Mouse (Mus musculus) embryo, embryonic 11 days (tissue): ENCODE measurements at regions not wholly inside any gene's neighbourhood (a gene's known extent, or its start where the extent isn't known, plus 50 kb on each side); places are given as distances from the start of the nearest gene placed in this dataset.
A peak's percentile ranks its signal among the peaks of the same experiment; 100 is the strongest.

ENCODE experiments used
- DNase-seq: peaks from one replicate; pipeline ENCODE4 v3.0.0-alpha.2; 2015

- DNase-seq = no peak
These were observed 309.2 kb upstream of the Nectin3 start for GRCm38 (mm10) chr16:46807476-46807875.

GRCm38 (mm10) chr16:46776367-46776766, 278.0 kb upstream of the Nectin3 start:
- DNase-seq = no peak

DNA sequence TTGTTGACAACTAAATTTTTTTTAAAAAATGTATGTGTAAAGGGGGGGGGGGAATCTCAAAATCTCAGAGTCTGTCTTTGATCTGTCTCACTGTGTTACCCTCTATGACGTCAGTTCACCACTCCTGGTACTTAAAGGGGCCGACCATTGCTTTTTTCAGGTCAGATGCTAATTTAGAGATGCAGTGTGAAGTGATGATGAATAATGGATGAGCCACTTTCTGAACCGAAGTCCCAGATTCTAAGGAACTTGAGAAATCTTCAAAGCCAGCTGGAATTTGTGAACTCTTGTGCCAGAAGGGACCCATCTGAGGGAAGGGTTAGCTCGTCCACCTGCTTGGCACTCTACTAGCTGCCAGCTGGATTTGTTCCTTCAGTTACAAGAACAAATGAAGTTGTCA, 271.1 kb upstream of the Nectin3 start:
- peak; percentile 5 for DNase-seq

- DNase-seq = no peak
These were observed 270.1 kb upstream of the Nectin3 start for GRCm38 (mm10) chr16:46768376-46768775.

DNA sequence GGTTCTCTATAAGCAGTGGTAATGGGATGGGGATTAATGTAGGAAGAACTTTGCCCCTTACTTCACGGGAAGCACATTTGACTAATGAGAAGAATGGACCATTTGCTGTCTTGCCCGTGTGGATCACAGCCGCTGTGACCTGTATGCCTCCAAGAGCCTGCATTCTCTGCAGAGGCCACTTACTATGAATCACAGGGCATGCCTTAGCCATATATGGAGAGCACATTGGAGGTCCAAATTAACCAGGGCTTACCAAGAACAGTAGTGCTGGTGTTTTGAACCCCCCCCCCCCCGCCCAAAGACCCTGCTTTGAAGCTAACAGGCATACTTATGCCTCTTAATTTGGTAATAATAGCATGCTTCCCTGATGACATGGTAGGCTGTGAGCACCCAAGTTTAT, 236.8 kb upstream of the Nectin3 start:
- DNase-seq = no peak

DNA sequence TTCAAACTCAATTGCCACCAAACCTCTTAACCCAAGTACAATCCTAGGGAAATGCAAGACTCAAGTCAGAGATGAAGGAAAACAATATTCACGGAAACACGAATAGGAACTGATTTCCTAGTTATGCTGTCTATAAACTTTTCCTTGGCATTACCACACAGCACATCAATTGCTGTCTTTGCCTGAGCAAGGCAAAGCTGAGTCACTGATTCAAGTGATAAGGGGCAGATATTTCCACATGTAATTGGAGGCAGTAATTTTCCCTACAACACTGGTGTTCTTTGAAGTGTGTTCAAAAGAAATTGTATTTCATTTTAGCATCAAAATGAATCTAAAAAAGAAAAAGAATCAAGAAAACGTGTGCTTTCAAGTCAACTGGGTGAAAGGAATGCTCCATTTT, 230.1 kb upstream of the Nectin3 start:
- DNase-seq = no peak

DNA sequence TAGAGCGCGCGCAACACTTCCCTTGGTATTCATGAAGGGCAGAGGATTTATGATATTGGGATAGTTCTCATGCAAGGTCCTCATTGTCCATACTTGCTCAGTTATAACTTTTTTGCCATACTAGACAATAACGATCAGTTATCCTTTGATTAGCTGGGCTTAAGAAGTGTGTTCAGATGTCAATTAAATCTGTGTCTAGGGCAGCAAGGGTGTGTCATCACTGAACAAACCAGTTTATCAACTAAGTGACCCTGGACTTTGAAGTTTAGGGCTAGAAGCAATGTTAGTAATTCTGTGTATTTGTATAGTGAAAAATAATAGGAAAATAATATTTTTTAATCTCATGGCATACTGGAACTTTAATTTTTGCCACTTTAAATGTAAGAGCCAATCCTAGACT, 225.3 kb upstream of the Nectin3 start:
- no peak for DNase-seq

GRCm38 (mm10) chr16:46679787-46680186, 181.5 kb upstream of the Nectin3 start:
- DNase-seq = no peak

- DNase-seq = no peak
These were observed 171.3 kb upstream of the Nectin3 start for GRCm38 (mm10) chr16:46669590-46669989.

DNA sequence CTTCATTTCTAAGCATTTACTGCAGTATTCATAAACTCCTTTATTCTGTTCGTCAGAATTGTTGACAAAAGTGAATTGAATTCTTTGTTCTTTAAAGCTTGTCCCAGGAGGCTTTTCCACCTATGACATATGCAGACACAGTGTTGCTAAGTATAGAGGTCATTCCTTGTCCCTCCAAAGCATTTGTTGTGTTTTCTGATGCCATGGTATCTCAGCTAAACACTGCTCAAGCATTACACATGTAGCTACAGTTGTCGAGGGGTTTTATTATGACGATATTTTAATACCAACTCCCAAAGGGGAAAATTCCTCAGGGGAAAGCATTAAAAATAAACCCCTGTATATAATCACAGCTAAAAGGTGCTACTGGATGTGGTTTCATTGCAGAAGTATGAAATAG, 167.2 kb upstream of the Nectin3 start:
- DNase-seq = no peak

- no peak for DNase-seq
These were observed 164.7 kb upstream of the Nectin3 start for GRCm38 (mm10) chr16:46663008-46663407.

- no peak for DNase-seq
These were observed 156.7 kb upstream of the Nectin3 start for GRCm38 (mm10) chr16:46655041-46655440.

- peak; percentile 13 for DNase-seq
These were observed 127.5 kb upstream of the Nectin3 start for GRCm38 (mm10) chr16:46625807-46626206.

- DNase-seq = no peak
These were observed 124.9 kb upstream of the Nectin3 start for GRCm38 (mm10) chr16:46623246-46623645.

GRCm38 (mm10) chr16:46619871-46620270, 121.5 kb upstream of the Nectin3 start:
- no peak for DNase-seq

DNA sequence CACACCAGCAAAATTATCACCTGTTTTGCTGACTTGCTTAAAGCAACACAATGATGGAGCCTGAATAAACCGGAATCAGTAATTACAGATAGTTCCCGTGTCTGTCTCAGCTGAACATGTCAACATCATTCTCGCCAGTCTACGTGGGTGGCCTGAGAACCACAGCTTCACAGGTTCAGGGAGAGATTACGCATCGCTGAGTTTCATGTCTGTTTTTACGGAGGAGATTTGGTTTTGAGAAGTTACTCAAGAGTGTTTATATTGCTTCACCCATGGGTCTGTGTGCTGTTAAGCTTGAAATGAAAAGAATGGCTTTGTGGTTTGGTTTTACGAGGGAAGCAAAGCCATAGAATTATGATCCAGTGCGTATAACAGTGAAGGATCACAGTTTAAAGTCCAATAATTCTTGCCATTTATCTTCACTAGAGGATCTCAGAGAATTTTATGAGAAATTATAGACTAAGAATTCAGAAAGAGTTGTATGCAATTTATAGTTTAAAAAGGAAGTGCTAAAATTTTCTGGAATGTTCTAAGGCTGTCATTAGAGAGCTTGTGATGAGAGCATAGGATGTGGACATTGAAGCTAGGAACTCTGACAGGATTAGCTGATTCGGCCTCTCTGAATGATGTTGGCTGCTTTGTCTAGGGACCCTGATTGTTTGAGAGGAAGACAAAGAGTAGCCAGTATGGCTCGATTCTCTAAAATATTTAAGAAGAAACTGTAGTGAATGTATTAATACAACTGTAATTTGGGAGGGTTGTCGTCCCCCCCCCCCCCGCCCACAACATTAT, 119.4 kb upstream of the Nectin3 start:
- peak; percentile 41 for DNase-seq

DNA sequence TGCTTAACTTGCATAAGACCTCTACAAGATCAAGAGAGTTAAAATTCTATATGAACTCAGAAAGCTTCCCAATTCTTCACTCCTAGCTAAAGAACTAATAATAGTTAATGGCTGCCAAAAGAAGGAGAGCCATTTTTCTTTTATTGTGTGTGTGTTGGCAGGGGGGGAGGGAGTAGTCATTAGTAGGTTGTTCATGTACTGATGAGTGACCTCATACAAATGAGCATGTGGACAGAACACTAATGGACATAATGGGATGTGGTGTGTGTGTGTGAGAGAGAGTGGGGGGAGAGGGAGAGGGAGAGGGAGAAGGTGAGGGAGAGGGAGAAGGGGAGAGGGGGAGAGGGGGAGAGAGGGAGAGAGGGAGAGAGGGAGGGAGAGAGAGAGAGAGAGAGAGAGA, 118.3 kb upstream of the Nectin3 start:
- DNase-seq = no peak

DNA sequence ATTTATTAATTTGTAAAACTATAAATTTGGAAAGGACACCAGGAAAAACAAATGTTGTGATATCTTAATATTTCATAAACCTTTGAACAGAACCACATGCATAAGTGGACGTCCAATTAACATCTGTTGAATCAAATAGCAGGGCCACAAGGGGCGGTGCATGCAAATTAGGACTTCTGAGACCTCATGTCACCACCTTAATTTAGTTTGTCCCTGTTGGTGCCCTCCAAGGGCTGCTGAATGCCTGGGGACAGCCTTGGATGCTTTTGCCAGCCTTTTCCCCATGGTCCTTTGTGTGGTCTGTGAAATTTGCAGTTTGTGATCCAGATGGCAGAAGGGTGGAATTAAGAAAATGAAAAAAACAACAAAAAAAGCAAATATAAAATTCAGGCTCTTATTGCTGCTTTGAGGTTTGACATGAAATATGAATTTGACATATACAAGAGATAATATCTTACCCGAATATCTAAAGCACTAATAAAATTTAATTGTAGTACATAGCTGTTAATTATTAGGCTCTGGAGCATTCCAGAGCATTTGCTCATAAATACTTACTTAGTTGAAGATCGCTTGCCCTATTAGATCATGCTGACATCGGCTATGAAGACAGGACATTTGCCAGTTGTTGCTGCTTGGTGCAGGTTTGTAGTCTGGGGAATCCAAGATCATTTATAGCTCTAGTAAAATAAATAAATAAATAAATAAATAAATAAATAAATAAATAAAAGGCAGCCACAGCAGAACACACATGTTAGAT, 114.9 kb upstream of the Nectin3 start:
- DNase-seq = no peak

DNA sequence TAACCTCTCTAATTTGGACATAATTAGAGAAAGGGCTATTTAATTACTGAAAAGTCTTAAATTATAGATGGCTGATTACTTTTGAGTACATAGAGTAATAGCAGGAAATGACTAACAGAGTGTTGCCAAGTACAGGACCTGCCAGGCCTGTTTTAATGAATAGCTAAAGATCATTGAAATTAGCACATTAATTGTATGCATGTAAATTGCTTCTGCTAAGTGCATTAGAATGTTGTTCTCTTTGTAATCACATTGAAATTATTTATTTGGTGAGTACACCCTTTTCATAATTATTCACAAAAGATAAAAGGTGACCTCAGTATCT, 107.5 kb upstream of the Nectin3 start:
- DNase-seq = no peak

GRCm38 (mm10) chr16:46605001-46605878, 106.9 kb upstream of the Nectin3 start:
- no peak for DNase-seq

DNA sequence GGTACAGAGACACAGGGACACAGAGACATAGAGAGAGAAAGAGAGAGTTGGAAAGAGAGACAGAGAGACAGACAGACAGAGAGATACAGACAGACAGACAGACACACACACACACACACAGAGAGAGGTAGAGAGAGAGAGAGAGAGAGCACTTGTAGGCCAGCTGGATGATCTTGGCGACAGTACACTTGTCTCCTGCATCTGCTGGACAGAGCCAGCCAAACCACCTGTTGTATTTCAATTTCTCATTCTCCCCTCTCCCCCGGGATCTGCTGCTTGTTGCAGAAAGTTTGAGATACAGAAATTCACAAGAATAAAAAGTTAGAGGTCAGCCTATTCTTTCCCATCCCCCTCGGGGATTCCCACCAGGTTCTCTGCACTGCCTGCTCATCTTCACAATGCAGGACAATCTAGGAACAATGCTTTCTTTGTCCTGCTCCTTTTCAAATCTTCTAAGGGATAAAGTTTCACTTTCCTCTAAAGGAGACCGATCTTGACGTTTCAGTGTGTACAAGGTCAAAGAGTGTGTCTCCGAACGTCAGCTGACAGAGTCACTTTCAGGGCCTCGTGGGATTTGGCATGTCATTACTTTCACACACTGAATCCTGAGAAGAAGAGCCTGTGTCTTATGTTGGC, 94.4 kb upstream of the Nectin3 start:
- DNase-seq = peak; percentile 24

GRCm38 (mm10) chr16:46587056-46587455, 88.7 kb upstream of the Nectin3 start:
- no peak for DNase-seq

GRCm38 (mm10) chr16:46584502-46584901, 86.2 kb upstream of the Nectin3 start:
- no peak for DNase-seq
